ENCODE assay signal across 8 mouse cellular contexts in genomic region chr2:92370821-92371805, GRCm38 (mm10). TPM values are rescaled to one million over a fixed set of nuclear protein-coding genes. Genes with fewer than 3 reads are reported as not detected.
DNase-seq lines count a peak whose midpoint lies in the region; ATAC-seq and TF ChIP-seq lines count a peak whose summit lies in the region.

No protein-coding gene starts in this region.

- H3K27ac ChIP-seq in bone marrow, adult 2 months (ENCODE audit: control insufficient read depth, insufficient read depth, low read depth, low read length, poor library complexity) = no peak overlapping the region
- peak overlapping the region; percentile 81 for H3K27ac ChIP-seq in midbrain, embryonic 11.5 days (ENCODE audit: low read depth, low read length)

- H3K4me3 ChIP-seq in erythroblast, embryonic 14.5 days (replicated peaks) = peak overlapping the region; percentile 51
- H3K4me3 ChIP-seq in bone marrow, adult 2 months (replicated peaks; ENCODE audit: control insufficient read depth, low read depth, low read length) = peak overlapping the region; percentile 10
- peak overlapping the region; percentile 25 for H3K4me3 ChIP-seq in midbrain, embryonic 11.5 days (ENCODE audit: low read depth, low read length)

- H3K36me3 ChIP-seq in erythroblast, embryonic 14.5 days (ENCODE audit: control insufficient read depth) = no peaks in the 10 kb centered on the region; the same call in 1 of the 2 replicates
- no peaks in the 10 kb centered on the region for H3K36me3 ChIP-seq in midbrain, embryonic 11.5 days (ENCODE audit: control insufficient read depth, insufficient read depth, low read length)

- H3K4me1 ChIP-seq in erythroblast, embryonic 14.5 days (ENCODE audit: control insufficient read depth) = peaks cover 23% of the 10 kb centered on the region
- peaks cover 2% of the 10 kb centered on the region; the same call in 1 of the 2 replicates for H3K4me1 ChIP-seq in bone marrow, adult 2 months (ENCODE audit: control insufficient read depth, insufficient read depth, low read length)
- peaks cover 45% of the 10 kb centered on the region for H3K4me1 ChIP-seq in midbrain, embryonic 11.5 days (ENCODE audit: control insufficient read depth, insufficient read depth, low read length)

- peak overlapping the region; percentile 41 for H3K4me2 ChIP-seq in midbrain, embryonic 11.5 days

- no peak for TF ChIP-seq CTCF in bone marrow, adult 2 months (IDR thresholded peaks at IDR 0.05; ENCODE audit: control insufficient read depth, insufficient read depth, low read length)

- no peaks in the 10 kb centered on the region for H3K9me3 ChIP-seq in erythroblast, embryonic 14.5 days (ENCODE audit: control insufficient read depth, low read length)
- H3K9me3 ChIP-seq in midbrain, embryonic 11.5 days (ENCODE audit: control insufficient read depth, low read length) = no peaks in the 10 kb centered on the region

- no peak for TF ChIP-seq POLR2A in bone marrow, adult 2 months (IDR thresholded peaks at IDR 0.05; ENCODE audit: borderline replicate concordance, control insufficient read depth, low read depth, low read length)

- peak; percentile 96 to 97 for DNase-seq in kidney, postnatal 36 days
- DNase-seq in midbrain, embryonic 11.5 days (ENCODE audit: low spot score, missing footprints) = peak; percentile 96
- peak; percentile 38 to 57 for DNase-seq in thymus, postnatal 36 days

- ATAC-seq in erythroblast, adult 5-6 weeks (replicated peaks; ENCODE audit: low FRiP score, poor library complexity, severe bottlenecking) = no peak
- ATAC-seq in granulocyte monocyte progenitor cell, adult 5-6 weeks (replicated peaks; ENCODE audit: poor library complexity, severe bottlenecking) = peak; percentile 15
- ATAC-seq in midbrain, embryonic 11.5 days (ENCODE audit: low FRiP score) = no peak
- ATAC-seq in activated CD4-positive, CD25-positive, alpha-beta regulatory T cell, adult 4 months = no peak

- peak overlapping the region; percentile 50 for H3K9ac ChIP-seq in midbrain, embryonic 11.5 days (ENCODE audit: low read length)

- H3K27me3 ChIP-seq in erythroblast, embryonic 14.5 days (ENCODE audit: control insufficient read depth) = peaks cover 59% of the 10 kb centered on the region
- H3K27me3 ChIP-seq in midbrain, embryonic 11.5 days (ENCODE audit: control insufficient read depth, insufficient read depth, low read length) = peaks cover 8% of the 10 kb centered on the region

- 15% methylated on average over 45 of the region's 45 CpGs for WGBS in bone marrow, adult 2 months
- 1% methylated on average over 45 of the region's 45 CpGs for WGBS in midbrain, embryonic 11.5 days

RNA-seq across cellular contexts. Expression of gene Pex16, which starts 3.4 kb away (rescaled TPM):
- 2.6 and 3.5 TPM in 2 replicates for polyA plus RNA-seq in erythroblast, embryonic 14.5 days (2012)
- total RNA-seq in erythroblast, adult 5-6 weeks (2015; ENCODE audit: low replicate concordance) = 0.38 and 2.3 TPM in 2 replicates
- 3.7 and 6.6 TPM in 2 replicates for total RNA-seq in erythroblast, adult 5-6 weeks (2017; ENCODE audit: low replicate concordance)
- 14.9 and 15.4 TPM in 2 replicates for polyA plus RNA-seq in bone marrow, adult 2 months (2011; ENCODE audit: insufficient read depth, insufficient read length, low replicate concordance, missing spikeins)
- total RNA-seq in granulocyte monocyte progenitor cell, adult 5-6 weeks (2014; fragmentation: Nextera tagmentation) = 13.2 and 21.1 TPM in 2 replicates
- 15.3 and 17.0 TPM in 2 replicates for total RNA-seq in granulocyte monocyte progenitor cell, adult 5-6 weeks (2017)
- polyA plus RNA-seq in midbrain, embryonic 11.5 days (2014; fragmentation: Nextera tagmentation; extraction: Ambion mirVana) = 17.7 and 20.0 TPM in 2 replicates
- 10 to 100 TPM; 40.0 to 59.3 TPM for polyA plus RNA-seq in activated CD4-positive, CD25-positive, alpha-beta regulatory T cell, adult 4 months (2017; shearing (Covaris generic))

RNA-seq across cellular contexts. Expression of gene Large2, which starts 3.6 kb away (rescaled TPM):
- 0.03 TPM in 1 of 2 replicates, not detected in the other for polyA plus RNA-seq in erythroblast, embryonic 14.5 days (2012)
- total RNA-seq in erythroblast, adult 5-6 weeks (2015; ENCODE audit: low replicate concordance) = 4.2 TPM in 1 of 2 replicates, not detected in the other
- total RNA-seq in erythroblast, adult 5-6 weeks (2017; ENCODE audit: low replicate concordance) = not detected in 2 replicates
- polyA plus RNA-seq in bone marrow, adult 2 months (2011; ENCODE audit: insufficient read depth, insufficient read length, low replicate concordance, missing spikeins) = not detected in 2 replicates
- 0.75 and 2.5 TPM in 2 replicates for total RNA-seq in granulocyte monocyte progenitor cell, adult 5-6 weeks (2014; fragmentation: Nextera tagmentation)
- 0.13 TPM in 1 of 2 replicates, not detected in the other for total RNA-seq in granulocyte monocyte progenitor cell, adult 5-6 weeks (2017)
- 8.9 and 10.6 TPM in 2 replicates for polyA plus RNA-seq in midbrain, embryonic 11.5 days (2014; fragmentation: Nextera tagmentation; extraction: Ambion mirVana)
- polyA plus RNA-seq in activated CD4-positive, CD25-positive, alpha-beta regulatory T cell, adult 4 months (2017; shearing (Covaris generic)) = not detected

RNA-seq across cellular contexts. Expression of gene 1700029I15Rik, which starts 11.2 kb away (rescaled TPM):
- 0.23 and 0.41 TPM in 2 replicates for polyA plus RNA-seq in erythroblast, embryonic 14.5 days (2012)
- not detected in 2 replicates for total RNA-seq in erythroblast, adult 5-6 weeks (2015; ENCODE audit: low replicate concordance)
- total RNA-seq in erythroblast, adult 5-6 weeks (2017; ENCODE audit: low replicate concordance) = 0.70 and 4.0 TPM in 2 replicates
- 2.9 and 6.7 TPM in 2 replicates for polyA plus RNA-seq in bone marrow, adult 2 months (2011; ENCODE audit: insufficient read depth, insufficient read length, low replicate concordance, missing spikeins)
- total RNA-seq in granulocyte monocyte progenitor cell, adult 5-6 weeks (2014; fragmentation: Nextera tagmentation) = 0.24 and 5.1 TPM in 2 replicates
- 0.82 and 3.6 TPM in 2 replicates for total RNA-seq in granulocyte monocyte progenitor cell, adult 5-6 weeks (2017)
- 1.5 and 2.0 TPM in 2 replicates for polyA plus RNA-seq in midbrain, embryonic 11.5 days (2014; fragmentation: Nextera tagmentation; extraction: Ambion mirVana)
- polyA plus RNA-seq in activated CD4-positive, CD25-positive, alpha-beta regulatory T cell, adult 4 months (2017; shearing (Covaris generic)) = 1 to 10 TPM; 1.1 to 1.2 TPM

RNA-seq across cellular contexts. Expression of gene Mapk8ip1, which starts 29.9 kb away (rescaled TPM):
- 0.03 TPM in 1 of 2 replicates, not detected in the other for polyA plus RNA-seq in erythroblast, embryonic 14.5 days (2012)
- not detected in 2 replicates for total RNA-seq in erythroblast, adult 5-6 weeks (2015; ENCODE audit: low replicate concordance)
- total RNA-seq in erythroblast, adult 5-6 weeks (2017; ENCODE audit: low replicate concordance) = not detected in 2 replicates
- 0.45 and 2.0 TPM in 2 replicates for polyA plus RNA-seq in bone marrow, adult 2 months (2011; ENCODE audit: insufficient read depth, insufficient read length, low replicate concordance, missing spikeins)
- not detected in 2 replicates for total RNA-seq in granulocyte monocyte progenitor cell, adult 5-6 weeks (2014; fragmentation: Nextera tagmentation)
- not detected in 2 replicates for total RNA-seq in granulocyte monocyte progenitor cell, adult 5-6 weeks (2017)
- polyA plus RNA-seq in midbrain, embryonic 11.5 days (2014; fragmentation: Nextera tagmentation; extraction: Ambion mirVana) = 34.5 and 37.1 TPM in 2 replicates
- polyA plus RNA-seq in activated CD4-positive, CD25-positive, alpha-beta regulatory T cell, adult 4 months (2017; shearing (Covaris generic)) = under 1 TPM; 0.36 to 0.45 TPM
